Mouse (Mus musculus) layer of hippocampus, adult 9-10 months (tissue): ENCODE results near the gene Bend5.

ENCODE experiments used
- DNase-seq: peaks from one replicate; pipeline ENCODE4 v3.0.0; 2022; ENCODE audit warnings: low spot score

Bend5 gene

DNA sequence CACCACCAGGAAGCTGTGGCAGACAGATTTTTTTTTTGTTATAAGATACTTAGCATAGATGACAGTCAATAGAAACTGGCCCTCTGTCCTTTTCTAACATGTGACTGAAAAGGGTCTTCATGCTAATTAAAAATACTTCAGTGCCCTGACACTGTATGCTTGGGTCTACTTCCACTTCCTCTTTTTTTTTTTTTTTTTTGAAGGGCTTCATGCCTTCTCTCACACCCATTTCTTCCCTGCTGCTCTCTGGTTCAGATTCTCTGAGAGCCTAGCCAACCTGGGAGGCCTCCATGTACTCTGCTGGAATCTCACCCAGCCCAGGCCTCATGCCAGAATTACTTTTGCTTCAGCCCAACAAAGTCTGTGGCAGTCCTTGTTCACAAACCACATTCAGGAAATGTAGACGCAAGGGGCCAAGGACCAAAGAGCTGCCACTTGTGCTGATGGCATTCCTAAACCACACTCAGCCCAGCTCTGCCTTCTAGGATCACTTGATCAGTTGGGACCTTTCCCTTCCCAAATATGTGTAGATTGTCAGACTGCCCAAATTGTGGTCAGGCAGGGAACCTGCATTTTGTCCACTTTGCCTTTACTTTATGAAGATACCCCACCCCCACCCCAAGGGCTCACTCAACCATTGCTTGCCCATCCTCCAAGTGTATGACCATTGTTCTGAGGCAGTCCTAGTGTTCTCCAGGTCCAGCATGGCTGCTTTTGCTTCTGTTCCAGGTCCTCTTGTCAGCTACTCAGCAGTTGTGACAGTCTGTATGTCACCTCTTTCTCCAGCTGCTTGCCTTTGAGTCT is 27.8 kb downstream of the Bend5 start:
- DNase-seq, result no peak

DNA sequence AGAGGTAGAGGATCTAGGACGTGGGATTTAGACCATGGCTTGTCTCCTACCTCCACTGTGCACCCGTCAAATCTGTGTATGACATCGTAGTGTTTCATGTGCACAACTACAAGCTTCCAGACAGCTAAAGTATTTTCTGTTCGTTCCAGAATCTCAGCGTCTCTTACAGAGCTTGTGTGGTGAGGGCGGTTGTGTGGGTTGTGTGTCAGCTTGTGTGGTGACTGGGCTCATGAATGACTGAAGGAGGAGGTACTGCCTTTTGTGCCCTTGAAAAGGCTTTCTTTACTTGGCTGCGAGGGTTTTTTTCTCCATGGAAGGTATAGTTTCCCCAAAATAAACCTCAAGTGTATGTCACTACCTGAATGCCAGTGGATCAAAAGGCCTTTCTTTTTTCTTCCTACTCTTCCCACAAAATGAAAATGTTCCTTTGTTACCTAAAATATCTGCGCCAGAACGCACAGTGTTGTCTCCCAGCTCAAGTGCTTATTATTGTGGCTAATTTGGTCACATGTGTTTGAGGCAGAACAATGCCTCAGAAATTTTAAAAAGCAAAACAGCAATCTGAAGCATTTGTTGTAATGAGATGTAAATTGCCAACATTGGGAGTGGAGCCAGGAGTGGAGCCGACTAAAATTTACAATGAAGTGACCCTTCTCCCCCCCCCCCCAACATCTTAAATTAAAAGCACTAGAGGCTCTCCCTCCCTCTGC is 29.3 kb downstream of the Bend5 start:
- DNase-seq, result no peak

DNA sequence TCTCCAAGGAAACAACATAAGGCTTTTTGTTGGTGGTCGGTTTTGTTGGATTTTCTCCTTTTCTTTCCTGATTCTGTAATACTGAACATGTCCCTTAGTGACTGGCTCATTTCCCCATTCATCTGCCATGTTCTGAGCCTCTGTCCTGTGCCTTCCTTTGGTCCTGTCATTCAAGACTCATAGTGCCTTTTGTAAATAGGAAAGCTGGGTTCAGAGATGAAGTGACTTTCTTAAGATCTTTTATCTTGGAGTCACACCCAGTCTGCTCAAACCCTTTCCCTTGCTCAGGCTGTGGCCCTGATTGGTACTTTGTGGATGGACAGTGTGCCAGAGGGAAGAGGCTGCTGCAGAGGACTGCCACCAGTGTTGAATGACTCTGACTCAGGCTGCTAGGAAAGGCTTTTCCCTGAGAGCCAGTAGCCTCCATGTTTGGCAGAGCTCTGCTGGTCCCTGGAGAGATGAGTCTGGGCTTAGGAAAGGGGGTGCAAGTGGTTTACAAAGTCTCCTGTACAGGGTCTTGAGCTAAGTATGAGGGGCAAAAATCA is 29.9 kb downstream of the Bend5 start:
- no peak for DNase-seq

DNA sequence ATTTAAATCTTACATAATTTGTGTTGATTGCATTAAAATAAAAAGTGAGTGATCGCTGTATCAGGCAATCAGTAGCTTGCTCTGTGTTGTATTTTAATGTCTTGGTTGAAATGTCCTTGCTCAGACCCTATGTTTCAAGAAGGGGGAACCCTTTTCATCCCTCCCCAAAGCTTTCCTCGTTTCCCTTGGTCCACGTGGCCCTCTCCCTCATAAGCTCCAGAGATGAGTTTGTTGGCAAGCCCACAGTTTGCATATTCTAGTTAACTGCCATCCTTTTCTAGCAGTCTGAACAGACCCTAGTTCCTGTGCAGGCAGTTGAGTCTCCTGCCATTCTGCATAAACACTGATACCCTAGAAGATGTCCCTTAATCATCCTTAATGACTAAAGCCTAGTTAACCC is 33.1 kb downstream of the Bend5 start:
- DNase-seq, result no peak

DNA sequence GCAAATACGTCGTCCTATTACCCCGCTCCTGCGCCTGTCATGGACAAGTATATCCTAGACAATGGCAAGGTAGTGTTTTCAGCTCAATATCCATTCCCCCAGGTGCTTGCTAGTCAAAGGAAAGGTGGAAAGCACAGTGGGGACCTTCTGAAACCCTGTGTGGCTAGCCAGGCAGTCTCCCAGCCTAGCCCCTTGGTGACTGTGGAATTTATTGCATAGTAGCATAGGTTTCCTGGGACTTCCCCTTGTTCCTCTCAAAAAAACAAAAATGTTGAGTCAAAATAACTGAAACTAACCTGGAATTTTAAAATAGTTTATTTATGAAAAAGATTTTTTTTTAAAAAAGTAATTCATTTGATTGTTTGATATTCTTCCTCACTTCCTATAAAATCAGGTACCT is 33.8 kb downstream of the Bend5 start:
- DNase-seq, result no peak

DNA sequence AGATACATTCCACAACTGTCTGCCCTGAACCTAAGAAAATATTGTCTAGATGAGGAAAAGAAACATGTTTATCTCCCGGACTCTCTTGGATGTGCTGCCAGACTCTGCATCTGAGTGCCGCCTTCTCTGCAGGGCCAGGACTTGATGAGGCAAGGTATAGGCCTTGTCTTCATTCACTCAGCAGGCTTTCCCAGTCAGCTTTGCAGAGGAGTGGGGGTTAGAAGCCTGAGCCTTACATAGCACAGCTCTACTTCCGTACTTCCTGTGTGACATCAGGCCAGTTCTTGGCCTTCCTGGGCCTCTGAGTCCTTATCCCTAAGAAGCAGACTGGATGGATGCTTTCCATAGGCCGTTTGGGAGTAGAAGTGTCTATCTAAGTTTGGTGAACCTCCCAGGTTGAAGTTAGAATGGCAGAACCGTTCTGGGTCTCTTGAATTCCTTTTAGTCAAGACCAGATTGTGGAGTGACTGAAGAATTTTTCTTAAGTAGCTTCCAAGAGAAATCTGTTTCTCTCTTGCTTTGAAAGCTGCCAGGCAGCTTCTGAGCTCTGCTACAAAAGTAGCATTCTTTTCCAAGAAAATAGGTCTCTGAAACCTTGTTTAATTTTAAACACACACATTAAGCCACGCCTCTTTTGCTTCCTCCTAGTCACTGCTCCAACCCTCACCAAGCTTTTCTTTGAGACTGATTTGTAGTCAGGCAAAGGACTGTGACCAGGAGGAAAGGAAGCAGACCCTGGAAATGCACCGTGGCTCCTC is 34.8 kb downstream of the Bend5 start:
- no peak for DNase-seq

DNA sequence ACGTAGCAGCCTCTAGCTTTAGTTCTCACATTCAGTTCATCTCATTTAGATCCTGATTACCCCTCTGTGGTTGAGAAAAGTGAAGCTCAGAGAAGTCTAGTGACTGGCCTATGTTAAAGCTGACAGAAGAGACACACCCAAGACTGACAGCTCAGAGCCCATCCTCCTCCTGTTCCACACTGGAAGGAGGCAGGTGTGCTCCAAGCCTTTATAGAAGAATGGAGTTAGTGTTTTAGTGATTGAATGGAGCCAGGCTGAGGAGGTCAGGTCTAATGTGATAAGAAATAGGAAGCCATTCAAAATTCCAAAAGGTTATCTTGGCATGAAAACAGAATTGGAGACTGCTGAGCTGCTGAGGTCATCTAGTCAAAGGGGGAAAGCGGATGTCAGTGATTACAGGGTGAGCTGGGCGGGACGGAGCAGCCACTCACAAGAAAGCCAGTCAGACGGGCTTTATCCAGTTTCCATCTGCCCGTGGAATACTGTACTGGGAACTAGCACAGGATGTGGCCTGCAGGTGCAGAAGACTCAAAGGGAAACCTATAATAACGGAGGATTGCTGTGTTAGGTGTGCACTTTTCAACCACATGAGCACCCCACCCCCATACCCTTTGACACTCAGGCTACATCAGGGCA is 36.6 kb downstream of the Bend5 start:
- no peak for DNase-seq

DNA sequence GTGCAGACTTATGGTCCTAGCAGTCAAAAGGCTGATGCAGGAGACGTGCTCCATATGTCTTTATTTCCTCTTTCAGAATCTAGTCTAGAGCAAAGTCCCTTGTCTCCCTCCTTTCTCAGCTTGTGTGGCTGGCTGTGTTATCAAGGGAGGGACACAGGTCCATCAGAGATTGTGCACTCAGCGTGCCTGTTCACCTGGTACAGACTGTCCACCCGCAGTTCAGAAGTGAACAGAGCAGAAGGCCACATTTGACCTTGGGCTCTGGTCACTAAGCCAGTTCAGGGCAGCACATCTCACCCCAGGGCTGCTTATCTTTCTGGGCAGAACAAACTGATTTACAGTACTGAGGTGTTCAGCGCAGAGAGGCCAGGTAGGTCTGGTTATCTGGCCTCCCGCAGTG is 37.4 kb downstream of the Bend5 start:
- DNase-seq, result no peak

DNA sequence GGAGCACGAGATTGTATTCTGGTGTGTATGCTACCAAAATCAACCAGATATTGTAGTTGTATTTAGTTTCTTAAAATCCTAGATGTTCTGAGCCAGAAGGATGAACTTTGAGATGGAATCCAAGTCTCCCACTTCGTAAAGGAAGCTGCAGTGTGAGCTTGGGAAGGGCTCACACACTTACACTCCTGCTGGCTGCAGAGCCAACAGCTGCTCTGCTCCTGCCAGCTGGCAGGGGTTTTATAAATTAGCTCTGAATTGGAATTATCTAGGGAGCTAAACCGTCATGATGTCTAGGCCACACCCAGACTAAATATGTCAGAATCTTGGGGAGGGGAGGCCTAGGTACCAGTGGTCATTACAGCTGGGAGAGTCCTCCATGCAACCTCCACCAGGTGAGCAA is 38.5 kb downstream of the Bend5 start:
- DNase-seq, result no peak

DNA sequence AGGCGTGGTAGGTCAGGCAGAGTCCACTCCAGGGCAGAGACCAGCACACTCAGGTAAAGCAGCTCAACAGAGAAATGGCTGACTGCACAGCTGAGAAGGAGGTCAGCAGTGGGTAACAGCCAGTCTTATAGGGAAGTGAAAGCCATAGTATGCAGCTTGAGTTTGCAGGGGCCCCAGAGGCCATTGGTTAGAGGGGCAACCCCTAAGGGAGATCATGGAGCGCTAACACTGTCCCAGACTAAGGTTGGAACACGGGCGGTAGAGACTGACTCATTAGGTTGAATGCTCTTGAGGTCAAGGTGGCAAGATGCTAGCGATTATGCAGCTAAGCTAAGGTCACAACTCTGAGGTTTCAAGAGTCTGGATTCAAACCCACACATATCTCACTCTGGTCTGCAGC is 40.8 kb downstream of the Bend5 start:
- no peak for DNase-seq

DNA sequence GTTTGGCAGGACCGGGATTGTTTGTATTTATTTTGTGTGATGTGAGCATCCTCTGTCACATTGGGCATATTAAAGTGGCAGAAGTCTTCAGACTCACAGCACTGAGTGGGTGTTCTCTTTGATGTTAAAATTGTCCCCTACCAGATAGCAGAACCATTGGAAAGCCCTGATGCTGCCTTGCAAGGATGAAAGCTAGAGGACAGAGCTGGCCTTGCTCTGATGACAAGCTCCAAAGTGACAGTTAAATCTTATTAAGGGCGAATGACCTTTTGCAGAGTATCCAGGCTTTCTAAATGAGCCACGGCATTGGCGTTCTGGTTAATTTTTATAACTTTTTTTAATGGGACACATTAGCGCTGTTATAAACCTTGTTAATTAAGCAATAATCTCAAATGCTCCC is 42.8 kb downstream of the Bend5 start:
- no peak for DNase-seq

DNA sequence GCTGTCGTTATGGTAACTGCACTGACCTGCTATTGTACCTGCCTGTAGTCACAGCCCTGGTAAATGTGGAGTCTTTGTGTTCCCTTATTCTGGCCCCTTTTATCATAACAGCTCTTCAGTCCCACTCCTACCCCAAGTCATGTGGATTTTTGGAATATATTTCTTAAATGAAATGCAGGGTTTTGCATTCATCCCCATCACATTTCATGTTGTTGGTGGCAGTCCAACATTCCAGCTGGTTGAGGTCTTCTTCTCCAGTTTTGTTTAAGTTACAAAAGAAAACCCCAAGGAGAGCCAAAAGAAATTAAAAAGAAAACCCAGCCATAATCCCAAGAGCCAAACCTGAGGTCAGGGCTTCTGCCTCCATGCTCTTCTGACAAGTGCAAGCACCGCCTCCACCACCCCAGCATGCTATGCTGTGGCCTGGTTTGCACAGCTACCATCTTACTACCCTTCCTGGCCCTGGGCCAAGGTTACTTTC is 52.5 kb downstream of the Bend5 start:
- no peak for DNase-seq

DNA sequence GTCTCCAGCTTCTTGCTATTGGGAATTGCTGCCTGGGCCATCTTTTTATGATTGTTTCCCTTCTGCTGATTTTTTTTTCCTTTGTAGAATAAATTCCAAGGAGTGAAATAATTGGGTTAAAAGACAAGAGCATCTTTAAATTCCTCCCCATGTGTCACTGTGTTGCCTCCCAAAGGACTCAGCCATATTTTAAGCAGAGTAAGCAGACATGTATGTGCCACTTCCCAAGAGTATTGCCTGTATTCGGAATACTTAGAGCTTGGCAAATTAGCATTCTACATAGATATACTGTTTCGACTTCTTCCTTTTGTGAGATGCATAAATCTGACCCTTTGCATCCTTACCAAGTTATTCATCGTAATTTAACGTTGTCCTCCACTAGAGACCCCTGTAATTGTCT is 53.0 kb downstream of the Bend5 start:
- DNase-seq, result no peak

DNA sequence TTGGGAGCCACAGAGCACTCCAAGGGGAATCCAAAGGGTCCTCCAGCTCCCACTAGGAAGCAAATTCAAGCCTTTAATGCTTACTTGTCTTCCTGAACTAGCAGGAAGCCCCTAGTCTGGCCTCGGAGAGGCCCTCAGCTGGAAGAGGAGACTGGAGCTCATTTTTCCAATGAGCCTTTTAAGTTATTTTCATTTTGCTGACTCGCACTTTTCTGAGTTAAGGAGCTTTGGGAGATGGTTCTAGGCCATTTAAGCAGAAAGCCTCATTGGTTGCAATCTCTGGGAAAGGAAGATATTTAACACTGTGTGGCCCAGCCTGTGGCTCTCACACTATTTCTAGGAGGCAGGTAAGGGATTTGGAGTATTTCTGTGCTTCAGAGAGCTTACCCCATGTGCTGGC is 55.0 kb downstream of the Bend5 start:
- DNase-seq, result no peak

DNA sequence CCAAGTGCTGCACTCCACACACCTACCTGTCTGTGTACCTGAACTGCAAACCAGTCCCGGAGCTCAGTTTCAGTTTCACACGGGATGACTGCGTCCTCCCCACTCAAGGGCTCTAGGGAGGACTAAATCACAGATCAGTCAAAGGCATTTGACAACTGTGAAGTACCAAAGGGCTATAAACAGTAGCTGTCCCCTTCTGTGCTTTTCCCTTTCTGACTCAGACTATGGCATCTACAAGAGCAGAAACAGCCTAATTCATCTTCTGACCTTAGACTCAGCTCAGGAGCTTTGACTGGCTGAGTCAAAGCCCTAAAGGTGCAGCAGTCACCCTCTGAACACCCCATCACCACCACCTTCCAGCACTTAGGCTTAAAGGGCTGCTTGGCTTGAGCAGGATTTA is 56.9 kb downstream of the Bend5 start:
- DNase-seq, result no peak

DNA sequence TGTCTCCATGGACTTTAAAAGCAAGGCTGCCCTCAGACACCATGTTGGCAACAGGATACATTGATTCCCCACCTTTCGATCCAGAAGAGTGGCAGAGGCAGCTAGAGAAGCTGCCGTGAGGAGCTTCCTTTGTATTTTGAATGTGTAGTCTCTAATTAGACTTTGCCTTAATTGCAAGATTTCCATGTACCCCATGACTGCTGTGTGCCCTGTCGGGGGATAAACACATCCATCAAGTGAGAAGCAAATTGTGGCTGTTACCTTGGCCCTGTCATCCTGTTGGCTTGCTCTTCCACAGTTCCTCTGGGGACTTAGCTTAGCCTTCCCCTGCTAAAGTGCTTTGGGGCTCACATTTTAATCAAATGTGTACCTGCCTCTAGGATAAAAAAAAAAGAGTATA is 57.7 kb downstream of the Bend5 start:
- DNase-seq, result no peak

DNA sequence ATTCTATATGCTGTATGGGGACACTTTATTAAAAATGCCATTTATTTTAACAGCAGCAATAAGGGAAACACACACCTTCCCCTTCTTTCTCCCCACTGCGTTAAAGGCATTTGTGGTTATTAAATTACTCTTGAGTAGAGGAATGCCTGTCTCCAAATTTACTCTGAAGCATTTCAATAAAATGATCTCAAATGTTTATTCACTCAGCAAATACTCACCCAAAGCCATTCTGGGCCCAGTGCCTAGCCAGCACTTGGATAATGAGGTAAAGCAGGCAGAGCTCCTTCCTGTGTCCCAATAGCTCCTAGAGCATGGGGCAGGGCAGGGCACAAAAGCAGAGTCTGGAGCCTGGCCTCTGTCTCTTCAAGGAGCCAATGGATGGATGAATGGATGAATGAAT is 58.2 kb downstream of the Bend5 start:
- no peak for DNase-seq

DNA sequence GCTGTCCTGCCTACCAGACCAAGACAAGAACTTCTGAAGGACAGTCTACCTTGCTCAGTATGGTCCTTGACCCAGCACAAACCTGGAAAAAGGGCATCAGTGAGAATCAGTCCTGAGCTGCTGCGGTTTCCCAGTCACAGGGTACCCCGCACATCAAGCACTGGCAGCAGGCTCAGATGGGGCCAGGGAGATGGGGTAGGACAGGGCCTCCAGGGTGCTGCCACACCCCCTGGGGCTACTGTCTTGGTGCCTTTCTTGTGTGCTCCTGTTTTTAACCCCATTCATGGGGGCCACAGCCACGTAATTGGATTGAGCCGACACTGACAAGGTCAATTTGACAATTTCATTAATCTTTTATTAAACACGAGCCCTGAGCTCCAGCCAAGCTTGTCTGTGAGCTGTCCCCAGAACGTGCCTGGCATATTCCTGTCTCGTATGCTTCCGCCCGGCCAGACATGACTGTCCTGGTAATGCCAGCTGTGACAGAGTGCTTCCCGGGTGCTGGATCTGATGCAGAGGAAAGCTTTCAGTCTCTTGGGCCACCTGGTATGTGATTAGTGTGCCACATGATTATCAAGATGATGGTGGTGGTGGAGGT is 60.7 kb downstream of the Bend5 start:
- no peak for DNase-seq

DNA sequence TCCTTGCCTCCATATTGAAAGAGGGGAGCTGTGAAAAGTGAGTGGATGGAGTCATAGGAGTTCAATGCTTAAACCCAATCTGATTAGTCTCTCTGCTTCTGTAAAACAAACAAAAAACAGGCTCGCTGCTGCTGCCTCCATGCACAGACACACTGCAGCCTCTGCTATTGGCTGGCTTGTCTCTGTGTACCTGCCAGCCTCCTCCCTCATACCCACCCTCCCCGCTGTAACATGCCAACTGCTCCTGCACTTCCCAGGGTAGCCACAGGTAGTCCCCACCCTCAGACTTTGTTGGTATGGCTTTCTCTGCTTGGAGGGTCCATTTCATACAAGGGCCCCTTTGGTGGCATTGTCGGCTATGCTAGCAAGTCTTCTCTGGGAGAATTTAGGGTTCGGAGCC is 62.7 kb downstream of the Bend5 start:
- DNase-seq, result no peak

DNA sequence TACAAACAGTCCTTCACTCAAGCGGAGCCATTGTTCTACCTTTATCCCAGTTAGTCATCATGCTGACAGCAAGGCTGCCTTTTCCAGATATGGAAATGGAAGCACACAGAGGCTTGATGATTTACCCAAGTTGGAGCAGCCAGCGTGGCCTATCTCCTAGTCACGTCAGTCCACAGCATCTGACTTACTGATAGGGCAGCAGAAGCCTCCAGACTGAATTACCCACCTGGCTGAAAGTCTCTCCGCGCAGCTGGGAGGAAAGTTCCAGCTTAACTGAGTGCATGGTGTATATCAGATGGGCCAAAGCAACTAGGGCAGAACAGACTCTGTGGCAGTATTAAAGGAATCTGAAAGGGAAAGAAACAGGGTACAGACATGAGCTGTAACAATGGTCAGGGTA is 68.7 kb downstream of the Bend5 start:
- no peak for DNase-seq

DNA sequence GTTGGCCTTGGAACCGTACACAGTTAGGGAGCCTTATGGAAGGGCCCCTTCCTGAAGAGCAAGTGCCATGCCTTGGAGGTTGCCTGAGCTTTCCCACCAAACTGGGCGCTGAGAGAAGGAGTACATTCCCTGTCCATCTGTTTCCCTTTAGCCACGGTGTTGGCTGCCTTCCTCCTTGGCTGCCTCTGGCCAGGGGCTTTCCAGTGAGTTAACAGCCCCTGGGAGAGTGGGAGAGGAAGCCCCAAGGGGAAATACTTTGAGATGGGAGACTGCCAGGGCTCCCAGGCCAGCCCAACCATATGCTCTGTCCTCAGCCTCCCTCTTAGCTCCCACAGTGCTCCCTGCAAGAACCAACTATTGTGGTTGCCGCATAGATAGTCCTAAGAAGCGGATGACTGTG is 70.4 kb downstream of the Bend5 start:
- DNase-seq, result no peak

DNA sequence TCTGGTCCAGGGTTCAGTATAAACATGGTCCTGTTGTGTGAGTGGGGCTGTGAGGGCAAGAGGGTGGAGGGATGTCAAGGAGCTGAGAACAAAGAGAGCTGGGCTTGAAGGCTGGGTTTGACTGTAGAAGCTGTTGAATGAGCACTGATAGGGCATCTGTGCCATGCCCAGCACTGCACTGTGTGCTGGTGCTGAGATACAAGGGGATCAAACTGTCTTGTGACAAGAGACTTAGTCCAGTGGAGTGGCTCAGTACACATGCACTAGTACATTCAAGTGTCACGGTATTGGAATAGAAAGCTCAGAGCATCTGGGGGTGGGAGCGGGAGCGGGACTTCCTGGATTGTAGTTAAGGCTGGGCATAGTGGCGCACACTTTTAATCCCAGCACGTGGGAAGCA is 71.4 kb downstream of the Bend5 start:
- DNase-seq, result no peak
